Mouse (Mus musculus) embryonic facial prominence, embryonic 11.5 days (tissue): ENCODE measurements around the gene Ugt2b5. TPM values are rescaled to one million over a fixed set of nuclear protein-coding genes. Genes with fewer than 3 reads are reported as not detected.
"Not testable (repeated sequence)": the region's sequence is repeated elsewhere in the genome, so short reads cannot be mapped to it uniquely, and the experiment has no call there.

Source experiments
- ATAC-seq: fragments of 200-750 bp; cut with Nextera tagmentation; replicated peaks from 2 replicates; pipeline ENCODE4 v1.8.0; 2017; ENCODE audit warnings: low read depth; ENCODE audit not compliant: insufficient number of reproducible peaks, low FRiP score, low TSS enrichment
- DNase-seq: peaks from one replicate; pipeline ENCODE4 v3.0.0-alpha.2; 2015; ENCODE audit warnings: low spot score
- H3K27ac ChIP-seq: fragments of 300-500 bp; sonication (generic); replicated peaks from 2 replicates; pipeline ENCODE4 v1.5.1; 2014; ENCODE audit warnings: mild to moderate bottlenecking, low read depth, low read length, control low read depth
- H3K27me3 ChIP-seq: fragments of 300-500 bp; sonication (generic); 2 replicates; pipeline ENCODE4 v1.6.1; 2014; ENCODE audit warnings: mild to moderate bottlenecking, low read length, moderate library complexity, mixed read lengths; ENCODE audit not compliant: control insufficient read depth, insufficient read depth
- H3K36me3 ChIP-seq: fragments of 300-500 bp; sonication (generic); replicated peaks from 2 replicates; pipeline ENCODE4 v1.6.1; 2014; ENCODE audit warnings: low read depth, mild to moderate bottlenecking, low read length, moderate library complexity, mixed read lengths; ENCODE audit not compliant: control insufficient read depth, insufficient read depth
- H3K4me1 ChIP-seq: fragments of 300-500 bp; sonication (generic); 2 replicates; pipeline ENCODE4 v1.6.1; 2014; ENCODE audit warnings: low read length, mixed read lengths; ENCODE audit not compliant: control insufficient read depth, insufficient read depth
- H3K4me2 ChIP-seq: fragments of 300-500 bp; sonication (generic); 2 replicates; pipeline ENCODE4 v1.6.1; 2014; ENCODE audit warnings: low read depth, mild to moderate bottlenecking, control low read depth, low read length, moderate library complexity
- H3K4me3 ChIP-seq: fragments of 300-500 bp; sonication (generic); 2 replicates; pipeline ENCODE4 v1.5.1; 2014; ENCODE audit warnings: low read depth, low read length, control low read depth
- H3K9ac ChIP-seq: fragments of 300-500 bp; sonication (generic); replicated peaks from 2 replicates; pipeline ENCODE4 v1.6.1; 2014; ENCODE audit warnings: mild to moderate bottlenecking, control low read depth, low read length
- H3K9me3 ChIP-seq: fragments of 300-500 bp; sonication (generic); replicated peaks from 2 replicates; pipeline ENCODE4 v1.6.1; 2016; ENCODE audit warnings: mild to moderate bottlenecking, low read length, inconsistent platforms, mixed read lengths; ENCODE audit not compliant: control insufficient read depth
- WGBS: fragments of 180-500 bp; shearing (Covaris S2); extraction: QIAGEN DNeasy Blood & Tissue Kit; methylation state at CpG from one replicate; pipeline ENCODE4 v1.1.7; 2014; 5-methylcytosine and 5-hydroxymethylcytosine counted together
- polyA plus RNA-seq: library from polyadenylated mRNA; unstranded; fragments of >200 nt; fragmentation: Nextera tagmentation; extraction: Ambion mirVana; gene quantifications from 2 replicates; pipeline ENCODE4 v1.2.1, GENCODE M21; 2014

Gene Ugt2b5
- not detected in 2 replicates for polyA plus RNA-seq

DNA sequence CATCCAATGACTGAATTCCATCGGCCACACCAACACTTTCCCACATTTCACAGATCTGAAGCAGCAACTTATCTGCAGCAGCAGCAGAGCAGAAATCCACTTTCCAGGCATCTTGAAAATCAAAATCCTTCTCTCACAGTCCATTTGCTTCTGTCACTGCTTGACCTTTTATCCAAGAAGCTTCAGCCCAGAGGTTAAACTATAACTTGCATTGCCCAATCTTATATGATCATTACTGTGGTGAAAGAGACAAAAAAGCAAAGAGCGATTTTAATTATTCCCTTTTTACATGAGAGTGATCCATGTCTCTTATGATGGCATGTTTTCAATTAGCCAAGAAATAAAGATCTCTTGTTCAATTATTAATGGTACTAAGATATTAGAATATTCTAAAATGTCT lies at the start of gene Ugt2b5:
Gene Ugt2b5 (minus strand): TSS at position 123 of the 400 bp plus-strand sequence.
- WGBS = 100% methylated on average over 1 of the region's 2 CpGs
- not testable (repeated sequence) for H3K27ac ChIP-seq, H3K9me3 ChIP-seq, H3K4me1 ChIP-seq, H3K27me3 ChIP-seq, DNase-seq, ATAC-seq, H3K36me3 ChIP-seq, H3K9ac ChIP-seq, H3K4me3 ChIP-seq, H3K4me2 ChIP-seq

DNA sequence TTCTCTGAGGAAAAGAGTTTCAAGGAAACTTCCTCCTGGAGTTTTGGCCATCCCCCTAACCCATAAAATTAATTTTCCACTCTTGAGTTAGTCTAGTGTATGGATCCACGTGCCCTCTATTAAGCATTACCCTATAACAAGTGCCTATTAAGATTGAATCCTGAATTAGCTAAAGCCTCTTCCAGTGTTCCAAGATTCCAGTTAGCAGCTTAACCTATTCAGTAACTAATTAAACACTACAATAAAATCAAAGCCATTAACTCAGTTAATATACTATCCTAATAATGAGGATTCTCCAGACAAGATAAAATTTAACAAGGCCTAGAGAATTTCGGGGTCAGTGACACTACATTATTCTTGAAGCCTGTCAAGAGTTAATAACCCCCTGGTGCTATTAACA lies 35.7 kb upstream of the Ugt2b5 start:
- not testable (repeated sequence) for H3K27me3 ChIP-seq

DNA sequence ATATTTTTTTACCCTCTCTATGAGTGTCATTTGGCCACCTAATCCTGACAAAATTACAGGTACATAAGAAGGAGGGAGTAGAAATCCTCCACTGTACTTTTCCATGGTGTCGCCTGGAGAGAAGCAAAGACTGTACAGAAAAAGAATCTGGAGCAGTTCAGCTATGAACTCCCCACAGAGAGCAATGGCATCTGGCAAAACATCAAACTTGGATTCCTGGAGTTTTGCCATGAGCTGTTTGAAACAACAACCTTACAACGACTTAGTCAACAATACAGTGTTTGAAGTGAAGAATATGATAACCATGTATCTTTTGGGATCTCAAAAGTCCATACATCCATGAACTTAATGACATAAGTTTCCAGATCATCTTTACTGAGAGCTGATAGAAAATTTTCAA lies 34.6 kb upstream of the Ugt2b5 start:
- H3K27me3 ChIP-seq = no peaks in the 10 kb centered on the region
- WGBS = 90% methylated on average over 2 of the region's 2 CpGs
- H3K9me3 ChIP-seq = no peaks in the 10 kb centered on the region
- H3K4me3 ChIP-seq = no peak overlapping the region
- H3K4me2 ChIP-seq = no peak overlapping the region
- ATAC-seq (no peak), DNase-seq (no peak)
- no peak overlapping the region for H3K27ac ChIP-seq
- H3K9ac ChIP-seq = no peak overlapping the region
- H3K4me1 ChIP-seq = no peaks in the 10 kb centered on the region
- no peaks in the 10 kb centered on the region for H3K36me3 ChIP-seq

More for the DNA sequence above, 35.7 kb upstream of the Ugt2b5 start:
- H3K27ac ChIP-seq, H3K36me3 ChIP-seq, H3K9me3 ChIP-seq, H3K4me3 ChIP-seq, H3K9ac ChIP-seq, H3K4me2 ChIP-seq, ATAC-seq, H3K4me1 ChIP-seq, DNase-seq: not testable (repeated sequence)
- 58% methylated on average over 2 of the region's 2 CpGs for WGBS

DNA sequence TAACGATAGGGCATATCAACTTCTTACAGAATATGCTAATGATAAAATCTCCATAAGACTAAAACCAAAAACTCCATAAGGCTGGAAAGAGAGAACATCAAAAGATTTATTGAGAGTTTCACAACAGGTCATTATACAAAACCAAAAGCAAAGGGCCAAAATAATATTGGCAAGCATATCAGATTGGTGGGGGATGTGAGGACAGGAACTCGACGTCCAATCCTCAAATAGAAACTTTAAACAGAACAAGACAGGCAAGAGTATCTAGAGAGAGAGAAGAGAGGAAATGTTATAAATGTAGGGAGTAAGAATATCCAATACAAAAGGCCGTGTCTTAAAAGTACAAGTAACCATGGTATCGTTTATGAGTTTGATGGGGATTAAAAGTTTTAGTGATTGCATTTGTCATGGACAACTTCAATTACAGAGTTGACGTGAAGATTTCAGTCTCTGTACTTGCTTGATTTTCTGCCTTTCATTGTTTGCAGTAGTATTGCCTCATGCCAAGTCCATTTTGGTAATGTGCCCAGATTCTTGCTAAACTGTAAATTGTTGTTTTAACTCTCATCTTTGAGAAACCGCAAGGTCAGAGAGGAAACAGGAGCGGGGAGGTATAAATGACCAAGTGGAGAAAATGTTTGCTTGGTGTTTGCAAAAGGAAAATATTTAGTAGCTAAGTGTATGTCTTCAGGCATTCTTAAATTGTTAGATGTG lies 7.8 kb upstream of the Ugt2b5 start:
- no peak for DNase-seq
- Histone ChIP-seq H3K4me1 (no peaks in the 10 kb centered on the region), H3K4me2 (no peak overlapping the region), H3K9ac (no peak overlapping the region), H3K9me3 (no peaks in the 10 kb centered on the region), H3K27me3 (no peaks in the 10 kb centered on the region), H3K4me3 (no peak overlapping the region), H3K27ac (no peak overlapping the region), H3K36me3 (no peaks in the 10 kb centered on the region)
- WGBS = 90% methylated on average over 8 of the region's 8 CpGs
- no peak for ATAC-seq

DNA sequence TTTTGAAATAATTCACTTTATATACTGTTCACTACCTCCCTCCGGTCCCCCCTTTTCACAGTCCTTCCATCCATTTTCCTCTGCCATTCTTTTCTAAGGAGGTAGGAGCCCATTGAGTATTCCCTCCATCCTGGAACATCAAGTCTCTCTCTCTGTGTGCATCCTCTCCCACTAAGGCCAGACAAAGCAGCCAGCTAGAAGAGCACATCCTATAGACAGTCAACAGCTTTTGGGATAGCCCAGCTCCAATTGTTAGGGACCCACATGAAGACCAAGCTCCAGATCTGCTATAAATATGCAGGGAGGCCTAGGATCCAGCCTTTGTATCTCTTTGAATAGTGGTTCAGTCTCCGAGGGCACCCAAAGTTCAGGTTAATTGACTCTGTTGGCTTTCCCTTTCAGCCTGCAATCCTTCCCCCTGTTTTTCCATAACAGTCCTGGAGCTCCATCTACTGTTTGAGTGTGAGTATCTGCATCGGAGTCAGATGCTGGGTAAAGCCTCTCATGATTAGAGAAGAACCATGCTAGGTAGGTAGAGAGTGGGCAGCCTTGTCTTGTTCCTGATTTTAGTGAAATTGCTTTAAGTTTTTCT lies 2.8 kb upstream of the Ugt2b5 start:
- Histone ChIP-seq H3K4me3 (no peak overlapping the region), H3K4me2 (no peak overlapping the region), H3K4me1 (no peaks in the 10 kb centered on the region), H3K9me3 (no peaks in the 10 kb centered on the region), H3K9ac (no peak overlapping the region), H3K27ac (no peak overlapping the region), H3K36me3 (no peaks in the 10 kb centered on the region), H3K27me3 (no peaks in the 10 kb centered on the region)
- 0 out of 2 replicates have a peak, but pooled peaks have one; percentile 56 for ATAC-seq
- peak; percentile 62 for DNase-seq
- WGBS = 38% methylated on average over 3 of the region's 3 CpGs

GRCm38 (mm10) chr5:87103697-87104096 lies 36.4 kb downstream of the Ugt2b5 start:
- H3K9ac ChIP-seq, H3K4me3 ChIP-seq, H3K27me3 ChIP-seq, H3K36me3 ChIP-seq, H3K27ac ChIP-seq, DNase-seq, ATAC-seq, H3K4me1 ChIP-seq, H3K9me3 ChIP-seq, H3K4me2 ChIP-seq: not testable (repeated sequence)
- 91% methylated on average over 1 of the region's 1 CpGs for WGBS

GRCm38 (mm10) chr5:87092346-87093027 lies 47.6 kb downstream of the Ugt2b5 start, which contains the start of gene Ugt2b36:
TSS of gene Ugt2b36 (minus strand) at chr5:87092555.
- no peak within 1 kb of the TSS for H3K9ac ChIP-seq
- no peaks in the 10 kb centered on the region for H3K4me1 ChIP-seq
- H3K27me3 ChIP-seq = no peaks in the 10 kb centered on the region
- DNase-seq (no peak), ATAC-seq (no peak)
- no peaks in the 10 kb centered on the region for H3K9me3 ChIP-seq
- no peak within 1 kb of the TSS for H3K27ac ChIP-seq
- H3K36me3 ChIP-seq = no peaks in the 10 kb centered on the region
- H3K4me2 ChIP-seq = no peak within 1 kb of the TSS
- WGBS = 87% methylated on average over 1 of the region's 1 CpGs
- H3K4me3 ChIP-seq = no peak within 1 kb of the TSS

DNA sequence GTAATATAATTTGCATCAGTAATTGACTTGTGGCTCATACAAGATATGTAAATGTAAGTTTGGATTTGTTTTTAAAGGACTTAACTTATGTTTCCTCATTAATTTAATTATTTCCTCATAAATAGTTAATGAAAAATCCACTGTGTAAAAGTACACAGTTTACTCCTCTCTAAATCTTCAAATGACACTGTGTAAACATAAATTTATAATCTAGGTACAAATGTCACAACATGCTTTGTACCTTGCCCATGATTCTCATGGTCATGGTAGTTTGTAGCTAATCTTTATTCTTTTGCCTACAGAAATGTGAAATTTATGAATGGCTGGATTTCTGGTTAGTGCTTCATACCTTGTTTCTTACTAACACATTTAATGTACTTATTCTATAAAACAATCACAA lies 49.0 kb downstream of the Ugt2b5 start:
- no peak overlapping the region for H3K4me3 ChIP-seq
- no peak for DNase-seq
- no peak for ATAC-seq

More for the DNA sequence above, 49.0 kb downstream of the Ugt2b5 start:
- H3K27me3 ChIP-seq = no peaks in the 10 kb centered on the region
- no peak overlapping the region for H3K27ac ChIP-seq
- H3K9me3 ChIP-seq = no peaks in the 10 kb centered on the region
- H3K9ac ChIP-seq = no peak overlapping the region
- H3K36me3 ChIP-seq = no peaks in the 10 kb centered on the region
- no peaks in the 10 kb centered on the region for H3K4me1 ChIP-seq
- H3K4me2 ChIP-seq = no peak overlapping the region
